Mouse (Mus musculus): Measurements from ENCODE around the gene Htatsf1.
A peak's percentile ranks its signal among the peaks of the same experiment; 100 is the strongest.

The Htatsf1 gene

GRCm38 (mm10) chrX:57053174-57053992 is at the start of gene Htatsf1:
TSS of gene Htatsf1 (plus strand) at chrX:57053583.
- ATAC-seq (ENCODE audit: insufficient number of reproducible peaks, low FRiP score, low TSS enrichment) = peak; percentile 93

GRCm38 (mm10) chrX:57012891-57013290 is 40.5 kb upstream of the Htatsf1 start:
- ATAC-seq (ENCODE audit: insufficient number of reproducible peaks, low FRiP score, low TSS enrichment) = no peak

- ATAC-seq (ENCODE audit: insufficient number of reproducible peaks, low FRiP score, low TSS enrichment) = no peak
Measured at GRCm38 (mm10) chrX:57042774-57043173, 10.6 kb upstream of the Htatsf1 start, which contains the start of gene Brs3. TSS of gene Brs3 (plus strand) at chrX:57043074.

GRCm38 (mm10) chrX:57043869-57044268 is 9.5 kb upstream of the Htatsf1 start:
- ATAC-seq (ENCODE audit: insufficient number of reproducible peaks, low FRiP score, low TSS enrichment) = no peak

GRCm38 (mm10) chrX:57052848-57053173 is 572 bp upstream of the Htatsf1 start:
- ATAC-seq (ENCODE audit: insufficient number of reproducible peaks, low FRiP score, low TSS enrichment) = peak; percentile 59

- 0 out of 2 replicates have a peak, but pooled peaks have one; percentile 22 for ATAC-seq (ENCODE audit: insufficient number of reproducible peaks, low FRiP score, low TSS enrichment)
Measured at GRCm38 (mm10) chrX:57053993-57054385, 606 bp downstream of the Htatsf1 start.

- no peak for ATAC-seq (ENCODE audit: insufficient number of reproducible peaks, low FRiP score, low TSS enrichment)
Measured at GRCm38 (mm10) chrX:57081496-57081895, 28.1 kb downstream of the Htatsf1 start.

- ATAC-seq (ENCODE audit: insufficient number of reproducible peaks, low FRiP score, low TSS enrichment) = no peak
Measured at GRCm38 (mm10) chrX:57087806-57088205, 34.4 kb downstream of the Htatsf1 start, which contains the start of gene Vgll1. TSS of gene Vgll1 (plus strand) at chrX:57088106.

GRCm38 (mm10) chrX:57103415-57103814 is 50.0 kb downstream of the Htatsf1 start:
- ATAC-seq (ENCODE audit: insufficient number of reproducible peaks, low FRiP score, low TSS enrichment) = no peak

GRCm38 (mm10) chrX:57106956-57107355 is 53.6 kb downstream of the Htatsf1 start:
- no peak for ATAC-seq (ENCODE audit: insufficient number of reproducible peaks, low FRiP score, low TSS enrichment)

Measured in cerebellum, adult (tissue).